Comparison of ENCODE assay signal across 14 mouse cellular contexts in the genomic region with DNA sequence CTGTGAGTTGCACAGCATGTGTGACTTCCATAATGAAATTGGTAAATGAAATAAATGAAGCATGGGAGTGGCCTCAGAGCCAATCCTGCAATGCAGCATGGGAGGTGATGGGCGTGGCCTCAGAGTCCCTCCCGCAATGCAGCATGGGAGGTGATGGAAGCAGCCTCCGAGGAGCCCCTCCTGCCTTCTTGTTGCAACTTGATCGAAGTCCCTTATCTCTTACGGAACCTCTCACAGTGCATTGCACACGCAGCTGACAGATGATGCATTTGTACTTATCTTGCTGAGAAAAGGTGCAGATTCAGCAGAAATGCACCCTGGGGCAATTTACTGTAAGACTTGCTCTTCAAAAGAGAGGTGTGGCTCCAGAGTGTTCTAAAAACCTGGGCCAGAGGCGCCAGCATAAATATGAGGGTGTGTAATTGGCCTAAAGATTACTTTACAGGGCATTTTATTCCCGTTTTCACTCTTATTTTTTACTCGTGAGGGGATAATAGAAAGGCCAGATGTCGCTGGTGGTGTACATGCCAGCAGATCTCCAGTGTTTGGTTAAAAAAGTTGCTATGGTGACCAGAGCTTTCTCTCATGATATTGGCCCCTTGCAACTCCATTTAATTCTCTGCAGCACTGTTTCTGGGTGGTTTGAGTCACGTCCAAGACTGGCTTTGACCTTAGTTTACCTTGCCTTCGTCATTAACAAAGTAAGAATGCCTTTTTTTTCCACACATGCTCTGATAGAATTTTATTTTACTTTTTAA. TPM values are rescaled to one million over a fixed set of nuclear protein-coding genes. Genes with fewer than 3 reads are reported as not detected.
DNase-seq lines count a peak whose midpoint lies in the region; ATAC-seq and TF ChIP-seq lines count a peak whose summit lies in the region.
"Had no signal": no experiment of that assay in that cellular context is flagged by ENCODE, and none has a peak within 500 bp of the region (broad histone marks: within the 10 kb centered on the region; RNA-seq: fewer than 3 reads in every experiment).

No protein-coding gene starts in this region.

- intact Hi-C loops in left cerebral cortex, postnatal 14 days (cut with DNase I) = no loop called here

- H3K9me3 ChIP-seq in forebrain, postnatal 0 days (ENCODE audit: low read length) = no peaks in the 10 kb centered on the region
- H3K9me3 ChIP-seq in forebrain, embryonic 16.5 days (ENCODE audit: control insufficient read depth, low read length) = no peaks in the 10 kb centered on the region
- H3K9me3 ChIP-seq in limb, embryonic 13.5 days = no peaks in the 10 kb centered on the region
- H3K9me3 ChIP-seq: forebrain, embryonic 12.5 days; hindbrain, embryonic 13.5 days had no signal

- peak; percentile 12 for DNase-seq in forebrain, postnatal 0 days
- DNase-seq in layer of hippocampus, adult 2 months (ENCODE audit: low spot score in 2 of 2) = peak in 1 of 2 experiments; percentile 26
- no peak for DNase-seq in layer of hippocampus, postnatal 10 days (ENCODE audit: low spot score in 2 of 2)
- no peak for DNase-seq in lung, postnatal 14 days
- DNase-seq in left cerebral cortex, postnatal 14 days (ENCODE audit: low spot score in 2 of 2) = no peak
- DNase-seq: adrenal gland, postnatal 36 days; cerebellum, adult 8-10 months; heart, adult 2 months had no signal

- no peak overlapping the region for H3K9ac ChIP-seq in forebrain, postnatal 0 days
- H3K9ac ChIP-seq in forebrain, embryonic 16.5 days (replicated peaks; ENCODE audit: low read depth, low read length) = no peak overlapping the region
- H3K9ac ChIP-seq in limb, embryonic 13.5 days = no peak overlapping the region
- H3K9ac ChIP-seq: forebrain, embryonic 12.5 days; hindbrain, embryonic 13.5 days had no signal

- no peak overlapping the region for H3K4me3 ChIP-seq in forebrain, postnatal 0 days (ENCODE audit: low read depth, low read length)
- no peak overlapping the region for H3K4me3 ChIP-seq in forebrain, embryonic 16.5 days (replicated peaks; ENCODE audit: low read length)
- no peak overlapping the region; the same call in 1 of the 2 replicates for H3K4me3 ChIP-seq in layer of hippocampus, adult 2 months
- H3K4me3 ChIP-seq in limb, embryonic 13.5 days = no peak overlapping the region
- H3K4me3 ChIP-seq: forebrain, embryonic 12.5 days; heart, adult 2 months; hindbrain, embryonic 13.5 days had no signal

- no peak for TF ChIP-seq CTCF in forebrain, postnatal 0 days (IDR thresholded peaks at IDR 0.05; ENCODE audit: low read depth)
- TF ChIP-seq CTCF in layer of hippocampus, adult 2 months (conservative IDR thresholded peaks at IDR 0.05) = no peak

- H3K27me3 ChIP-seq in forebrain, postnatal 0 days (ENCODE audit: insufficient read depth, low read length) = no peaks in the 10 kb centered on the region
- H3K27me3 ChIP-seq in forebrain, embryonic 16.5 days (replicated peaks; ENCODE audit: control insufficient read depth, insufficient read depth, low read length) = no peaks in the 10 kb centered on the region
- H3K27me3 ChIP-seq in limb, embryonic 13.5 days = no peaks in the 10 kb centered on the region
- H3K27me3 ChIP-seq: forebrain, embryonic 12.5 days; hindbrain, embryonic 13.5 days had no signal

- no peaks in the 10 kb centered on the region for H3K4me1 ChIP-seq in forebrain, postnatal 0 days (ENCODE audit: insufficient read depth)
- no peaks in the 10 kb centered on the region; the same call in 1 of the 2 replicates for H3K4me1 ChIP-seq in forebrain, embryonic 16.5 days (replicated peaks; ENCODE audit: control insufficient read depth, insufficient read depth, low read length)
- peaks cover 56% of the 10 kb centered on the region for H3K4me1 ChIP-seq in limb, embryonic 13.5 days
- H3K4me1 ChIP-seq: forebrain, embryonic 12.5 days had no signal

- no peak for ATAC-seq in forebrain, postnatal 0 days
- ATAC-seq in forebrain, embryonic 16.5 days = no peak
- peak; percentile 80 for ATAC-seq in limb, embryonic 13.5 days (ENCODE audit: low FRiP score, low read depth)
- ATAC-seq in megakaryocyte-erythroid progenitor cell, adult 5-6 weeks (replicated peaks; ENCODE audit: low FRiP score, low TSS enrichment, poor library complexity, severe bottlenecking) = peak; percentile 61

- H3K36me3 ChIP-seq in forebrain, postnatal 0 days (ENCODE audit: insufficient read depth) = no peaks in the 10 kb centered on the region
- H3K36me3 ChIP-seq in forebrain, embryonic 16.5 days (ENCODE audit: control insufficient read depth, insufficient read depth) = peaks cover 2% of the 10 kb centered on the region; the same call in 1 of the 2 replicates
- H3K36me3 ChIP-seq in limb, embryonic 13.5 days = peaks cover 37% of the 10 kb centered on the region

- WGBS in forebrain, postnatal 0 days = 59% methylated on average over 12 of the region's 12 CpGs
- WGBS in forebrain, embryonic 16.5 days = 65% methylated on average over 12 of the region's 12 CpGs
- WGBS in limb, embryonic 13.5 days = 55% methylated on average over 12 of the region's 12 CpGs

- no peak overlapping the region for H3K4me2 ChIP-seq in forebrain, postnatal 0 days (ENCODE audit: low read depth)
- no peak overlapping the region for H3K4me2 ChIP-seq in forebrain, embryonic 16.5 days (ENCODE audit: low read length)
- no peak overlapping the region for H3K4me2 ChIP-seq in limb, embryonic 13.5 days (replicated peaks)
- H3K4me2 ChIP-seq: forebrain, embryonic 12.5 days; hindbrain, embryonic 13.5 days had no signal

- H3K27ac ChIP-seq in forebrain, postnatal 0 days (ENCODE audit: low read depth, low read length) = no peak overlapping the region
- no peak overlapping the region for H3K27ac ChIP-seq in forebrain, embryonic 16.5 days (ENCODE audit: low read length)
- peak overlapping the region; percentile 76 for H3K27ac ChIP-seq in layer of hippocampus, adult 2 months
- peak overlapping the region; percentile 39 for H3K27ac ChIP-seq in limb, embryonic 13.5 days
- H3K27ac ChIP-seq: forebrain, embryonic 12.5 days; heart, adult 2 months; hindbrain, embryonic 13.5 days; kidney, postnatal 0 days had no signal

RNA-seq across cellular contexts. Expression of gene D6Ertd527e, which starts 35.4 kb away (rescaled TPM):
- not detected in 2 replicates for total RNA-seq in forebrain, postnatal 0 days (2014; rRNA removed)
- polyA plus RNA-seq in forebrain, postnatal 0 days (2015; fragmentation: Nextera tagmentation; extraction: Ambion mirVana) = 0.07 and 0.10 TPM in 2 replicates
- polyA plus RNA-seq in forebrain, embryonic 16.5 days (2015; fragmentation: Nextera tagmentation; extraction: Ambion mirVana) = 0.33 TPM in 1 of 2 replicates, not detected in the other
- not detected for total RNA-seq in layer of hippocampus, adult 2 months (2021)
- total RNA-seq in layer of hippocampus, postnatal 10 days (2021) = not detected
- polyA plus RNA-seq in limb, embryonic 13.5 days (2015; fragmentation: Nextera tagmentation; extraction: Ambion mirVana) = 0.56 and 0.59 TPM in 2 replicates
- total RNA-seq in megakaryocyte-erythroid progenitor cell, adult 5-6 weeks (2014; fragmentation: Nextera tagmentation) = not detected in 2 replicates
- not detected in 2 replicates for total RNA-seq in megakaryocyte-erythroid progenitor cell, adult 5-6 weeks (2017)
- total RNA-seq in left cerebral cortex, postnatal 14 days (2021) = not detected
- total RNA-seq: adrenal gland, postnatal 36 days; heart, adult 2 months had no signal

Comparison
In these comparisons a context has a peak if more than half of its experiments do, and no peak if none do; other contexts are left out.
1. ATAC-seq: peak in limb, embryonic 13.5 days (single experiment) and megakaryocyte-erythroid progenitor cell, adult 5-6 weeks (single experiment); none in forebrain, postnatal 0 days (single experiment) and forebrain, embryonic 16.5 days (single experiment).
2. H3K27ac ChIP-seq: peak in layer of hippocampus, adult 2 months (single experiment) and limb, embryonic 13.5 days (single experiment); none in forebrain, postnatal 0 days (single experiment) and forebrain, embryonic 16.5 days (single experiment).